Mouse (Mus musculus): ENCODE results near the gene Igf1.

The Igf1 gene

GRCm38 (mm10) chr10:87858013-87858806 lies at the start of gene Igf1:
Igf1 (plus strand) TSS chr10:87858265.
- no peak for DNase-seq (ENCODE audit: low spot score)

- DNase-seq (ENCODE audit: low spot score), result no peak
Measured at GRCm38 (mm10) chr10:87812157-87813072, 45.6 kb upstream of the Igf1 start.

DNA sequence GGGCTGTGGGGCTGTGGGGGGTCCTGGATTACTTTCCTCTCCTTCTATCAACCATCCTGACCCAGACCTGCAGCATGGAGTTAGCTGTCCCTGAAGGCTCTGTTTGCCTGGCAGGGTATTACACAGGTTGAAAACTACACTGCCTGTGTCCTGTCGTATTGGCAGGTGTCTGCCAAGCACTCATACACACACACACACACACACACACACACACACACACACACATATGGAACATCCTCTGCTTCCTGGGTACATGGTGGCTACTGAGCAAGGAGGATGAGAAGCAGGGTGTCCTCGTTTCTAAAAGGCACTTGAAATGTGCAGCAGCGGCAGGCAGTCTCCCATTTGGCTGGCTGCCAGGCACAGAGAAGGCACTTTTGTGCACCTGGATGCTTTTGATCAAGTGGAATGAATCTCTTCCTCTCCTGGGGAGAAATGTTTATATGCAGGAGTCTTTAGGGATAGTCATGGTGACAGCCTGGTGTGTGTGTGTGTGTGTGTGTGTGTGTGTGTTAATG lies 44.9 kb upstream of the Igf1 start:
- DNase-seq (ENCODE audit: low spot score), result no peak

- DNase-seq (ENCODE audit: low spot score), result no peak
Measured at GRCm38 (mm10) chr10:87816861-87817260, 41.2 kb upstream of the Igf1 start.

DNA sequence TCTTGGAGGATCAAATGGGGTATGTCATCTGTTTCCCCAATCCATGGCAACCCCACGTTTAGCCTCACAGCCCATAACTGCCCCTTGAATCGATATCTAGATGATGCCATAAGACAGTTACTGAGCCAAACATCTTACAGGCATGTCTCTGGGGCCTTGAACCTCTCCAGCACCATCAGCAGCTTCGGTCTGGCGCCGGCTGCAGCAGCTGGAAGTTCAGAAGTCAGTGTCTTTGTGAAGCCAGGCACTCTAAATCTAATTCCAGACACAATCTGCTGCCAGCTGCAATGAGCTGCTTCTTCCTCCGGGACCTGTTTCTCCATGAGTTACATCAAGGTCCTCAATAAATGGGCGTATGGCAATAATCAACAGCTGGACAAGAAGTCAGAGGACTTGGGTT lies 40.3 kb upstream of the Igf1 start:
- DNase-seq (ENCODE audit: low spot score), result no peak

GRCm38 (mm10) chr10:87821906-87822305 lies 36.2 kb upstream of the Igf1 start:
- DNase-seq (ENCODE audit: low spot score), result no peak

DNA sequence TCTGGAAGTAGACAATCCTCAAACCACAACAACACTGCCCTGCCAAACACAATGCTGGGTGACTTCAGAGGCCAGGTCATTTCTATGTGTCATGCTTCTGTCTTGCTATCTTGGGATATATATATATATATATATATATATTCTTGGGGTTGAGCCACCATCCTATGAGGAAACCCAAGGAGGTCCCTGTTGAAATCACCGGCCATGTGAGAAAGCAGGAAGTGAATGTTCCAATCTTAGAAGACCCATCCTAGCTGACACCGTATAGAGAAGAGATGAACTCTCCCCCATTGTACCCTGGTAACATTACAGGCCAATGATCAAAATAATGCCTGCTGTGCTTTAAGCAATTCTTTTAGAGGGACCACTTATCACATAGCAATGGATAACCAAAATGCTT lies 28.1 kb upstream of the Igf1 start:
- DNase-seq (ENCODE audit: low spot score), result no peak

- no peak for DNase-seq (ENCODE audit: low spot score)
Measured at GRCm38 (mm10) chr10:87830639-87831038, 27.4 kb upstream of the Igf1 start.

- DNase-seq (ENCODE audit: low spot score), result no peak
Measured at GRCm38 (mm10) chr10:87832101-87832500, 26.0 kb upstream of the Igf1 start.

GRCm38 (mm10) chr10:87839454-87839853 lies 18.6 kb upstream of the Igf1 start:
- DNase-seq (ENCODE audit: low spot score), result no peak

- DNase-seq (ENCODE audit: low spot score), result no peak
Measured at GRCm38 (mm10) chr10:87842501-87842900, 15.6 kb upstream of the Igf1 start.

GRCm38 (mm10) chr10:87844917-87845552 lies 13.0 kb upstream of the Igf1 start:
- DNase-seq (ENCODE audit: low spot score), result no peak

DNA sequence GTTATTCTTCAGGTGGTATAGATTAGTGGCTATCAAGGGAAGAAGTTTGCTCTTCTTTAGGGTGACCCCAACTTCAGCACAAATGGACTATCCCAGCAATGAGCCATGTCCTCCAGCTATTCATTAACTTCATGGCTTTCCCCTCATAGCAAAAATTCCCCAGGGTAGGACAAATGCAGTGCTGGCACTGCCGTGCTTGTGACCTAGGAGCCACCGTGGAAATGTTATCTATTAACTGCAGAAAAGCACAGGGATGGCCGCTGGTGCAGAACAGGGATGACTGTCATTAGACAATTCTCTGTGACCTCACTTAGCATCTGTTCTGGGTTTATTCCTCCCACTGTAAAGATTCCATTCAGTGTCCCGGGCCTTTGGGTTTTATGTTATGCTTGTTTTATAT lies 10.2 kb upstream of the Igf1 start:
- DNase-seq (ENCODE audit: low spot score), result no peak

DNA sequence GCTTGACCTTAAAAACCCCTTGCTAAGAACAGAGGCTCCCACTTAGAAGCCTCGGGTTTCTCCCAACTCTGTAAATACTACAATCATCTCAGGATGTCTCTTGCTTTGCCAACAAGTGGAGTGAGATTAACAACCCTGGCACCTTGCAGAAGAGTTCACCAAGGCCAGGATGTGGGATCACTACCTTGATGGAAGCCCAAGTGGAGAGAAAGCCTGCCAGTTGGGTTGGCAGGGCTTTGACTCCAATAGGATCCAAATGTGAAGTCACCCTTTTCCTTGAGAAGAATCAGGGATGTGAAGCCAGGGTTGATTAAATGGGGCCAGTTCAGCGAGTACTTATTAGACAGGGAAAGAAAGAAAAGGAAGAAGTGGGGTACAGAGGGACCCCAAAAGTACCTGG lies 9.6 kb upstream of the Igf1 start:
- DNase-seq (ENCODE audit: low spot score), result no peak

DNA sequence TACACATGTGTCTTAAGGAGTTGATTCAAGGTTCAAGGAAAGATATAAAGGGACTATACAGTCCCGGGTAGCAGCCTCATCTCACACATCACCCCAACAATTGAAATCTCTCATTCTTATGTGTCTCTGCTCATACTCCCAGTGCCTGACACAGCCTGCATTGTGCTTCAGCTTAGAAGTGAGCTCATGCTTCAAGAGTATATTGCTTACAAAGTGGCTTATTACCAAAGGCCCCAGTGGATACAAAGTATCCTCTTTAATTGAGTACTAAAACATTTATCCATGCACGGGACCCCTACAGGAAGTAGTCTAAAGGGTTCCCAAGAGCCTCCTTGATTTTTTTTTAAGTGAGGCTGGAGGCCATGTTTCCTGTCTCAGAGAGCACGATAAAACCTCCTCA lies 6.6 kb upstream of the Igf1 start:
- DNase-seq (ENCODE audit: low spot score), result no peak

GRCm38 (mm10) chr10:87854408-87854807 lies 3.7 kb upstream of the Igf1 start:
- peak; percentile 60 for DNase-seq (ENCODE audit: low spot score)

DNA sequence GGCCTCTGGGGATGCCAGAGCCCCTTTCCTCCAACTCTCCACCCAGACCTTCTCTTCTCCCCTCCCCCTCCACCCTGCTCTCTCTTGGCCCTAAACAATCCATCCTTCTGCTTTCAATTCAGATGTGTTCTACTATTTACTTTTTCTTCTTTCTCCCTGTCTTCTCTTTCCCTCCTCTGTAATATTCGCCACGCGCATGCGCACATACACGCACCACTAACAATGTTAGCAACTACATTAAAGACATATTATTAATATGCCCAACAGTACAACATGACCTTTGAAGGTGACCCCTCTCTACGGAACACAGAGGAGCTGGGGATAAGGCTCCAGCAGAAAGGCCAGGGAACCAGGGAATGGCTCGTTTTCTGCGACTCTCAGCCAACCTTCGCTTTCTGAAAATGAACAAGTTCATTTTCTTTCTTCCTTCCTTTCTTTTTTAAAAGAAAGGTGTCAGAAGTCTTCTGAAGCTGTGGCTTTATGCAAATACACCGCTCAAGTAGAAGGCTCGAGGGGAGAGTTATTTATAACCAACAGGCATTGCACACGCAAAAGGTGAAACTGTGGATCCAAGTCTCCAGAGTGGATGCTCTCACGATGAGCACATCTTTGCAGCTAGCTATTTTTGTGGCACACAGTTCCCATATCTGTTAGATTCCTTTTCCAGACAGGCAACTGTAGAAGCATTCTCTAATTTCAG lies 2.5 kb upstream of the Igf1 start:
- DNase-seq (ENCODE audit: low spot score), result no peak

GRCm38 (mm10) chr10:87857215-87857955 lies 680 bp upstream of the Igf1 start:
- DNase-seq (ENCODE audit: low spot score), result no peak

DNA sequence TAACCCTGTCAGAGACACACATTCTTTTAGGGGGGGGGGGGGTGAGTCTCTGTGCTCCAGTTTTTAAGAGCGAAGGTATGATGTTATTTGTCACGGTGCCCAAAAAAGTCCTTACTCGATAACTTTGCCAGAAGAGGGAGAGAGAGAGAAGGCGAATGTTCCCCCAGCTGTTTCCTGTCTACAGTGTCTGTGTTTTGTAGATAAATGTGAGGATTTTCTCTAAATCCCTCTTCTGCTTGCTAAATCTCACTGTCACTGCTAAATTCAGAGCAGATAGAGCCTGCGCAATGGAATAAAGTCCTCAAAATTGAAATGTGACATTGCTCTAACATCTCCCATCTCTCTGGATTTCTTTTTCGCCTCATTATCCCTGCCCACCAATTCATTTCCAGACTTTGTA lies 874 bp downstream of the Igf1 start:
- peak; percentile 44 for DNase-seq (ENCODE audit: low spot score)

DNA sequence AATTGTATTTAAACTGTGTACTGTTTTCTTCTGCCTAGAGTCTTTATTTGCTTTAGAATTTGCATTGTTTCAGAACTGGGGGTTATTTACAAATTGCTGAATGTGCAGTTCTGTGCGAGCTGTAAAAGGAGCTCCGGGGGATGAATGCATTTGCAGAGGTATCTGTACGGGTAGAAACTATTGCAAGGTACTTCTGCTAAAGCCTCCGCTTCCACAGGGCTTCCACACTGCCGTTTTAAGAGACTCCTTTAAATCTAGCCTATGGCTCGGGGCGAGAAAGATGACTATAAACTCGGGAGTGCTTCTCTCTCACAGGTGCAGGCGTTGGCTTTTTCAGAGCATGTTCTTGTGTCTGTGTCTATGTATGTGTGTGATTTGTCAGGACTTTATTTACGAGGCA lies 1.4 kb downstream of the Igf1 start:
- DNase-seq (ENCODE audit: low spot score), result no peak
